Mouse (Mus musculus) CD8-positive naive resting alpha-beta T cell, adult 2 months (primary cell): ENCODE results near the gene Atp6v1d.

Source experiments
- DNase-seq, 2 experiments: peaks; one replicate each; pipeline ENCODE4 v3.0.0; 2022; ENCODE audit warnings: low read depth in 2 of 2, low spot score in 2 of 2

Gene Atp6v1d

GRCm38 (mm10) chr12:78861496-78862253, at the start of gene Atp6v1d, which contains the start of gene Eif2s1:
Gene Atp6v1d, minus strand, starts transcription at chr12:78861638.
Gene Eif2s1, plus strand, starts transcription at chr12:78861819.
- peak; percentile 98 for DNase-seq

- no peak for DNase-seq
Observed at GRCm38 (mm10) chr12:78910684-78911461, 49.4 kb upstream of the Atp6v1d start.

GRCm38 (mm10) chr12:78908081-78908605, 46.7 kb upstream of the Atp6v1d start:
- DNase-seq: no peak

- DNase-seq: peak; percentile 27 to 34
Observed at GRCm38 (mm10) chr12:78906707-78907162, 45.3 kb upstream of the Atp6v1d start, which contains the start of gene Plek2. Gene Plek2, minus strand, starts transcription at chr12:78906964.

GRCm38 (mm10) chr12:78904499-78904898, 43.1 kb upstream of the Atp6v1d start:
- DNase-seq: no peak

GRCm38 (mm10) chr12:78903313-78903712, 41.9 kb upstream of the Atp6v1d start:
- DNase-seq: no peak

- DNase-seq: no peak
Observed at GRCm38 (mm10) chr12:78901467-78901866, 40.0 kb upstream of the Atp6v1d start.

GRCm38 (mm10) chr12:78897861-78898260, 36.4 kb upstream of the Atp6v1d start:
- DNase-seq: no peak

GRCm38 (mm10) chr12:78891149-78891548, 29.7 kb upstream of the Atp6v1d start:
- DNase-seq: no peak

GRCm38 (mm10) chr12:78890062-78890461, 28.6 kb upstream of the Atp6v1d start:
- DNase-seq: no peak

GRCm38 (mm10) chr12:78874581-78874980, 13.1 kb upstream of the Atp6v1d start:
- DNase-seq: no peak

GRCm38 (mm10) chr12:78868115-78868514, 6.7 kb upstream of the Atp6v1d start:
- DNase-seq: no peak

GRCm38 (mm10) chr12:78865434-78865833, 4.0 kb upstream of the Atp6v1d start:
- peak in 1 of 2 experiments; percentile 26 for DNase-seq

- DNase-seq: no peak
Observed at GRCm38 (mm10) chr12:78862254-78862730, 854 bp upstream of the Atp6v1d start.

GRCm38 (mm10) chr12:78860921-78861495, 430 bp downstream of the Atp6v1d start:
- no peak for DNase-seq

GRCm38 (mm10) chr12:78848246-78848645, 13.2 kb downstream of the Atp6v1d start:
- no peak for DNase-seq

GRCm38 (mm10) chr12:78842429-78842828, 19.0 kb downstream of the Atp6v1d start:
- DNase-seq: no peak

GRCm38 (mm10) chr12:78839906-78840305, 21.5 kb downstream of the Atp6v1d start:
- DNase-seq: no peak

GRCm38 (mm10) chr12:78834496-78834895, 26.9 kb downstream of the Atp6v1d start:
- no peak for DNase-seq

GRCm38 (mm10) chr12:78814437-78814836, 47.0 kb downstream of the Atp6v1d start:
- no peak for DNase-seq

GRCm38 (mm10) chr12:78801836-78802235, 59.6 kb downstream of the Atp6v1d start:
- no peak for DNase-seq
